Mouse (Mus musculus): ENCODE data around the gene Rps19bp1. TPM values are rescaled to one million over a fixed set of nuclear protein-coding genes. Genes with fewer than 3 reads are reported as not detected.

The Rps19bp1 gene
- total RNA-seq, 2 experiments from 2014 or later = 38.3 to 42.0 TPM

DNA sequence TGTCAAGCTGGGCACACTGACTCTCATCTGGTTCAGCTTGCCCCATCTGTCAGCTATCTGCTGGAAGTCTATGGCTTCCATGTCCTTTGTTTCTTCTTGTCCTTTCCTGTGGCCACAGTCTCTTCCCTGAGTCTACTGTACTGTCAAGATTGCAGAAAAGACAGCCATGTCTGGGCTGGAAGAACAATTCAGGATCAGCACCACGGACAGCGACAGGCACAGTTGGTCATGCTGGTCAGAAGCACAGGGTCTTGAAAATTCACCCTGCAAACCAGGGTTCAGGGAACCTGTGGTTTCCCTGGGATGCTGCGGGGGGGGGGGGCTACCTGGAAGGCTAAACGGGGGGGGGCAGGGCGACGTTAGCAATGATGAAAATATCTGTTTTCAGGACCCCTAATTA, 13.5 kb upstream of the Rps19bp1 start:
- peak overlapping the region; percentile 88 for H3K27ac ChIP-seq
- intact Hi-C loops (cut with DNase I) = no loop called here
- DNase-seq (ENCODE audit: extremely low spot score in 1 of 2, low spot score in 2 of 2) = no peak
- H3K4me3 ChIP-seq = no peak overlapping the region
- no peak for TF ChIP-seq CTCF (IDR thresholded peaks at IDR 0.05)

DNA sequence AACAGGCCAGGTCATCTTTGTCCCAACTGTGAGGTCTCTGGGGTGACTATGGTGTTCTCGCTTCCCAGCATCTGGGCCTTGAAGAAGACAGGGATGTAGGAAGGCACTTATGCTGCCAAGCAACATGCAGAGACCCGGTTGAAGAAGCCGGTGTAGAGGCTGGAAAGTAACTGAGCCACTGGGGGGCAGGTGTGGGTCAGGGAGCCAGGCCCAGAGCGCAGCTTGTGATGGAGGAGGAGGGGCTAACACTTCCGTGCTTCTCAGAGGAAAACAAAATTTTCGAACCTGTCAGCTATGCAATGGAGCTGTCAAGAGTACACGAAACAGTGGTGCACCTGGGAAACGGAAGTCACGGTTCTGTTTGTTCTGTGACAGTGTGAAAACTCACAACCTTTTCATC, 13.0 kb upstream of the Rps19bp1 start:
- Histone ChIP-seq H3K27ac (no peak overlapping the region; the same call in 1 of the 2 replicates), H3K4me3 (no peak overlapping the region)
- no peak for DNase-seq (ENCODE audit: extremely low spot score in 1 of 2, low spot score in 2 of 2)
- peak; percentile 20 for TF ChIP-seq CTCF (IDR thresholded peaks at IDR 0.05)
- intact Hi-C loops (cut with DNase I) = no loop called here

DNA sequence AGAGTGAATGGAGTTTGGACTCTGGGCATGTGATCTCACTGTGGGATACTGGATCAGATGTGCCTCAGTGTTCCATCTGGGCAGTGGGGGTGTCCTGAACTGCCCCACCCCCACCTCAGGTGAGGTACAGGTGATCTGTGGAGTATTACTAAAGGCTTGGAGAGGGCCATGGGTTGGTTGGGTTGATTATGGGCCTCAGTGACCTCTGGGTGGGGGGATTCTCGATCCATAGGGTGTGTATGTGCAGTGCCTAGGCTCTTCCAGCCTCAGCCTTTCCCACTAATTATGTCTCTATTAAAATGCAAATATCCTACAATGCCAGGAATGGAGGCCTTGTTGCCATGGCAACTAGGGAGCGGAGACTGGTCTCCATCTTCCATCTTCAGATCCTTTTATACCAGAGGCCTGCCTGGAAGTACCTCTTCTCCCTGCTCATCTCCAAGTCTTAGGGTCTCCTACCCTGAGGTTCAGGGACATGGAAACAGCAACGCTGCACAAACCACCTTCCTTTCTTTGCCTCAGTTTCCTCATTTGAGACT, 7.8 kb upstream of the Rps19bp1 start:
- intact Hi-C loops (cut with DNase I) = no loop called here
- Histone ChIP-seq H3K4me3 (no peak overlapping the region), H3K27ac (no peak overlapping the region)
- no peak for DNase-seq (ENCODE audit: extremely low spot score in 1 of 2, low spot score in 2 of 2)
- TF ChIP-seq CTCF (IDR thresholded peaks at IDR 0.05) = no peak

DNA sequence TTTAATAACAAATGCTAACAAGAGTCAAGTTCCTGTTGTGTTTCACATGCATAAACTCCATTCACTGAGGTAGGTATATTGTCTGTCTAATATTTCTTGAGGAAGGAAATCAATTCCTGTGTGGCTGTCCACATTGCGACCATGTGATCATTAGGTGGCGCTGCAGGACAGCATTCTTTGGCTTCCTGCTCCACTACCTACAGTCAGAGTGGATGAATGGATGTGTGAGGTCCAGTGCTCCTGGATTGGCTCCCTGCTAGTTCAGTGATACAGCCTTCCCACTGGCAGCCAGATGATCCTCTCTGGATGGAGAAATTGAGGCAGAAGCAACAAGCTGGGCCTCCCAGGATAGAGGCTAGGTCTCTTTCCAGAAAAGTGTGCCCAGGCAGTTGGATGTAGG, 2.2 kb upstream of the Rps19bp1 start:
- DNase-seq (ENCODE audit: extremely low spot score in 1 of 2, low spot score in 2 of 2) = peak; percentile 74 to 80
- intact Hi-C loops (cut with DNase I) = loop anchor here (1.0 to 10.0 kb wide), 3 partner anchors 429 to 619 kb away; no protein-coding TSS in a partner anchor
- peak; percentile 90 for TF ChIP-seq CTCF (IDR thresholded peaks at IDR 0.05)
- no peak overlapping the region for H3K4me3 ChIP-seq
- H3K27ac ChIP-seq = no peak overlapping the region

DNA sequence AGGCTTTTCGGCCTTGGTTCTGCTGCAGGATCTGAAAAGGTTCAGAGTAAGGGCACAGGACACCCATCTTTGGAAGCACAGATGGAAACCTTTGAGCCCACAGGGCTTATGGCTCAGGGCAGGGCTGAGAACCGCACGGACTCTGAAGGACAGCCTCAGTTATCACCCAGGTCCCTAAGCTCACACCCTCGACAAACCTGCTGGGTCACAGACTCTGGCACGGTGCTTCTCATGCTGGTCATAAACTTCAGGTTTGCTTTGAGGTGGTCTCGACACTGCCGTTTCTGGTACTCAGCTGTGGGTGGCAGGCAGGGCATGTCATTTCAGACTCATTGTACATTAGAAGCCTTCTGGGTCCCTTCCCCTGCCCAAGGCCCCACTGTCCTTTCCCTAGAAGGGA, 3.0 kb downstream of the Rps19bp1 start:
- Histone ChIP-seq H3K4me3 (no peak overlapping the region), H3K27ac (no peak overlapping the region)
- intact Hi-C loops (cut with DNase I) = loop anchor here (5.0 to 10.0 kb wide), 2 partner anchors 34 to 624 kb away; no protein-coding TSS in a partner anchor
- no peak for DNase-seq (ENCODE audit: extremely low spot score in 1 of 2, low spot score in 2 of 2)
- TF ChIP-seq CTCF (IDR thresholded peaks at IDR 0.05) = no peak

DNA sequence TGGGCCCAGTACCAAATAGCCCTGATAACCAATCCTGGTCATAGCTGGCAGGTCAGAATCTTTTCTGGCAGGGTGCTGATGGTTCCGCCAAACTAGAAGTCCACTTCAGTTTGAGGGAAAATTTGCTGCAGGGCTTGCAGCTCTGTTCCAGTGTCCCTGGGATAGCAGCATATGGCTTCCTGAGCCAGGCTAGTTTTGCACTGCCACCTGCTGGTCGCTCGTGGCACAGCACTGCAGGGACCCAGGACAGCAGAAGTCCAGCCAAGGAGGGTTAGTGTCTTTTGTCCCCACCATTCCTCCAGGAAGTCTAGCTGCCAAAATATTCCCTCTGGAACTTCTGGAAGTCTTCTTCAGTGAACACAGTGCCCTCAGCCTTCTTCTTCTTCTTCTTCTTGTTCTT, 3.4 kb downstream of the Rps19bp1 start:
- no peak overlapping the region for H3K27ac ChIP-seq
- intact Hi-C loops (cut with DNase I) = loop anchor here (5.0 to 10.0 kb wide), 2 partner anchors 33 to 624 kb away; no protein-coding TSS in a partner anchor
- peak; percentile 81 to 89 for DNase-seq (ENCODE audit: extremely low spot score in 1 of 2, low spot score in 2 of 2)
- H3K4me3 ChIP-seq = no peak overlapping the region
- peak; percentile 98 for TF ChIP-seq CTCF (IDR thresholded peaks at IDR 0.05)

DNA sequence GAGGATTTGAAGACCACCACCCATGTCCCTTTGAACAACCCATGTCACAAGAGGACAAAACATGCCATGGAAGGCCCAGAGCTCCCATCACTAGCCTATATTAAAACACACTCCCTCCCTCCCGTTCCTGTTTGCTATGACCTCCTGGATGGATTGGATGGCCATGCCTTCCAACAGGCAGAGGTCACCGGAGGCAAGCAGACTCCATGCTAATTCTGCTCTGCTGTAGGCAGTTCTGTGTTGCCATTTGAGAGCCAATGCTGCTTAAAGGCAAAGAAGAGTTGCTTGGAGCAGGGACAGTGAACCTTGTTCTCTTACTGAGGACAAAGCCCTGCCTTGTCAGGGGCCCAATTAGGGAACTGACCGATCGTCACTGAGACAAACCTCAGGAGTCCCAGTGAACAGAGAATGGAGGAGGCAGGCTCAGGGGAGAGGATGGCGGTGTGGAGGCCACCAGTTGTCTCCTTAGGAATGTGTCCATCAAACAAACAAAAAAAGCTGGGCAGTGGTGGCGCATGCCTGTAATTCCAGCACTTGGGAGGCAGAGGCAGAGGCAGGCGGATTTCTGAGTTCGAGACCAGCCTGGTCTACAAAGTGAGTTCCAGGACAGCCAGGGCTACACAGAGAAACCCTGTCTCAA, 4.6 kb downstream of the Rps19bp1 start:
- Histone ChIP-seq H3K4me3 (no peak overlapping the region), H3K27ac (no peak overlapping the region)
- TF ChIP-seq CTCF (IDR thresholded peaks at IDR 0.05) = no peak
- DNase-seq (ENCODE audit: extremely low spot score in 1 of 2, low spot score in 2 of 2) = no peak
- intact Hi-C loops (cut with DNase I) = loop anchor here (5.0 to 10.0 kb wide), 3 partner anchors 32 to 625 kb away; no protein-coding TSS in a partner anchor

DNA sequence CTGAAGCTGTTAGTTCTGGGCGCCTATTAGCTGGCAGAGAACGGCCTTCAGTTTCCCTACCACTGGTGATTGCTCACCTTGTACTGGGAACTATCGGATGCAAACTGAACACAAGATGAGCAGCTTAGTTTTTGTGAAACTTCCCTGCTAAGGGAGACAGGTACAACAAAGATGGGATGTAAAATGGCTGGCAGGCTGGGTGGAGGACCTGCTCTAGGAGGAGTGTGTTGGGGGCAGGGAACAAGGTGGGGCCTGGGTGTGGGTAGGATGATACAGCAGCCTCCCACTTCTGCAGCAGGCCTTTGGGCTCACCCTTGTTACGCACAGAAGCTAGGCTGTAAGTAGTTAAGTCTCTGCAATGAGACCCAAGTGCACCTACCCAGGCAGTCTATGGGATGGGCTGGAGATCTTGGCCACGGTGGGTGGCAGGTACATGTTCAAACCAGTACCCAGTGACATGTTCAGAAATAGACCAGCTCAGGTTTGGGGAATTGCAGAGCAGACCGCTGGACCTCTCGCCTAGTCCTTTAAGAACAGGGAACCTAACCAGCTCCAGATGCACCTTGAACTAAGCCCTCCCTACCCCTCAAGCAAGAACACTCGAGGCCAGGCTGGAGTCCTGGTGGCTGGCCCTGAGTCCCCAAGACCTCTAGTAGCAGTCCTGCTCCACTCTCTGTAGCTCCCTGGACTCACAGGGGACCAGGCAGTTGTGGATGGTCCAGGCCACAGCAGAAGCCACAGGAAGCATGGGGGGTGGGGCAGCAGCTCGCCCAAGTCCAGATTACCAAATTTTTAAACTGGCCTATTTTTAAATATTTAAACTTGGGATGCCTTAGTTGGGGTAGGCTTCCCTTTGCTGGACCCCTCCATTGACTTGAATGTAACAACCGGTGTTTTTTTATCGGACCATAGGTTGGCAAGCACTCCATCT, 5.6 kb downstream of the Rps19bp1 start:
- intact Hi-C loops (cut with DNase I) = loop anchor here (5.0 kb wide), 1 partner anchor 539 kb away; no protein-coding TSS in a partner anchor
- no peak for TF ChIP-seq CTCF (IDR thresholded peaks at IDR 0.05)
- H3K4me3 ChIP-seq = no peak overlapping the region
- no peak for DNase-seq (ENCODE audit: extremely low spot score in 1 of 2, low spot score in 2 of 2)
- H3K27ac ChIP-seq = peak overlapping the region; percentile 32; the same call in 1 of the 2 replicates

DNA sequence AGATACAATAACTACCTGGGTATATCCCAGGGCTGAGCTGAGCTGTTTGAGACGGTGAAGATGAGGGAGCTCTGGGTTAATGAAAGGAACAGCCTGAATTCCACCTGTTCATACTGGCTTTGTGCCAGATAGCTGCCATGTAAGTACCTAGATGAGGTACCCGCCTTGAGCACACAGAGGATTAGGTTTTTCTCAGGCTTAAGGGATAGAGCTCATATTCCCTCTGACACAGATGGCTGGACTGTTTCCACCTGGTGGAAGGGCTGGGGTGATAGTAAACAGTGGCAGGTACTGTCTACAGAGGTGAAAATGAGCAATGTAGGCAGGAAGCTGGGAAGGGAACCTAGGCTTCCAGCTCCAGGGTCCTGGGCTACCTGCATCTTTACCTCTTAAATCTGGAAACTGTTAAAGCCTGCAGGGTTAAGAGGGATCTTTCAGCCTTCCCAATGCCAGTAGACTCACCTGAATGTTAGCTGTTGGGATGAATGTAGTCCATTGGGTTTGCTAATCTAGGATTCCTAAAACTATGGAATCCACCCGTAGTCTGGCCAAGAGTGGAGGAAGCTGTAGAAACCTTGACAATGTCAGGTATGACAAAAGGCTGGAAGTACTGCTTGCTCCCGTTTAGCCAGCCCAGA, 6.4 kb downstream of the Rps19bp1 start:
- Histone ChIP-seq H3K4me3 (peak overlapping the region; percentile 97), H3K27ac (peak overlapping the region; percentile 40; the same call in 1 of the 2 replicates)
- intact Hi-C loops (cut with DNase I) = loop anchor here (5.0 kb wide), 1 partner anchor 540 kb away; no protein-coding TSS in a partner anchor
- no peak for DNase-seq (ENCODE audit: extremely low spot score in 1 of 2, low spot score in 2 of 2)
- no peak for TF ChIP-seq CTCF (IDR thresholded peaks at IDR 0.05)

DNA sequence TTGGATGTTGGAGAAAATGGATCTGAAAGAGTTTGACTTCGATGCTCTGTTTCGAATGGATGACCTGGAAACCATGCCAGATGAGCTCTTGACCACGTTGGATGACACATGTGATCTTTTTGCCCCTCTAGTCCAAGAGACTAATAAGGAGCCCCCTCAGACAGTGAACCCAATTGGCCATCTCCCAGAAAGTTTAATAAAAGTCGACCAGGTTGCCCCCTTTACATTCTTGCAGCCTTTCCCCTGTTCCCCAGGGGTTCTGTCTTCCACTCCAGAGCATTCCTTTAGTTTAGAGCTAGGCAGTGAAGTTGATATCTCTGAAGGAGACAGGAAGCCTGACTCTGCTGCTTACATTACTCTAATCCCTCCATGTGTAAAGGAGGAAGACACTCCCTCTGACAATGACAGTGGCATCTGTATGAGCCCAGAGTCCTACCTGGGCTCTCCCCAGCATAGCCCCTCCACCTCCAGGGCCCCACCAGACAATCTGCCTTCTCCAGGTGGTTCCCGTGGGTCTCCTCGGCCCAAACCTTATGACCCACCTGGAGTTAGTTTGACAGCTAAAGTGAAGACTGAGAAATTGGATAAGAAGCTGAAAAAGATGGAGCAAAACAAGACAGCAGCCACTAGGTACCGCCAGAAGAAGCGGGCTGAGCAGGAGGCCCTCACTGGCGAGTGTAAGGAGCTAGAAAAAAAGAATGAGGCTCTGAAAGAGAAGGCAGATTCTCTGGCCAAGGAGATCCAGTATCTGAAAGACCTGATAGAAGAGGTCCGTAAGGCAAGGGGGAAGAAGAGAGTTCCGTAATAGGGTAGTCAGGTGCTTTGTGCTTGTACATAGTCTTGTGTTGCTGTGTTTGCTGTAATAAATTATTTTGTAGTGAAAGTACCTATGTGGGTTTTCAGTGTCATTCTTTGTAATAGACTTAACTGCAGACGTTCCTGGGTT, 7.2 kb downstream of the Rps19bp1 start:
- intact Hi-C loops (cut with DNase I) = loop anchor here (5.0 kb wide), 1 partner anchor 540 kb away; no protein-coding TSS in a partner anchor
- no peak for DNase-seq (ENCODE audit: extremely low spot score in 1 of 2, low spot score in 2 of 2)
- H3K27ac ChIP-seq = peak overlapping the region; percentile 100
- TF ChIP-seq CTCF (IDR thresholded peaks at IDR 0.05) = no peak
- peak overlapping the region; percentile 97 for H3K4me3 ChIP-seq

All from left cerebral cortex, adult 2 months (tissue).